1 mouse cellular context compared by ENCODE assay signal in the genomic region with DNA sequence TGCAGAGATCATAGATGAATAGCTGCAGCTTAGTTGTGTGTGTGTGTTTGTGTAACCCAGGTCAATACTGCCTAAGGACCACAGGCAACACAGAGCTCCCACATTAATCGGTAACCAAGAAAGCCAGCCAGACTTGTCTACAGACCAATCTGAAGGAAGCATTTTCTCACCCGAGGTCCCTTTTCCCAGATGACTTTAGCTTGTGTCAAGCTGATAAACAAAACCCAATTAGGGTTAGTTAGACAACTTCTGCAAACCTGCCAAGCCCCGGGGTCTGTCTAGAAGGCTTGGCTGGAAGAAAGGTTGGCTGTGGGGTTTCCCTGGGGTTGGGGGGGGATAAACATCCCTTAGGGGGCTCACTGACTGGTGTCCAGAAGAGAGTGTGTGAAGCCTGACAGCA.
TF ChIP-seq lines count a peak whose summit lies in the region.

No protein-coding gene starts in this region.

TF ChIP-seq in MEL, 35 proteins besides CTCF, POLR2A, EP300 and RAD21 (continued from another document):
- TF ChIP-seq POLR2AphosphoS5 (IDR thresholded peaks at IDR 0.05; ENCODE audit: borderline replicate concordance, low read depth, low read length) = no peak
- no peak for TF ChIP-seq MYB (IDR thresholded peaks at IDR 0.05; ENCODE audit: low read depth, low read length)
- TF ChIP-seq TBP (IDR thresholded peaks at IDR 0.05; ENCODE audit: low read depth, low read length) = peak; percentile 24; the same call in 1 of the 2 replicates
- no peak for TF ChIP-seq ZNF384 (IDR thresholded peaks at IDR 0.05; ENCODE audit: low read depth, low read length)
- TF ChIP-seq BHLHE40 (IDR thresholded peaks at IDR 0.05; ENCODE audit: borderline replicate concordance, low read depth, low read length) = no peak
- TF ChIP-seq ZMIZ1 (IDR thresholded peaks at IDR 0.05; ENCODE audit: low read depth, low read length) = no peak
- TF ChIP-seq USF1 (IDR thresholded peaks at IDR 0.05; ENCODE audit: low read depth, low read length) = no peak
- no peak for TF ChIP-seq GATA1 (IDR thresholded peaks at IDR 0.05; ENCODE audit: low read depth, low read length)
- TF ChIP-seq ETS1 (IDR thresholded peaks at IDR 0.05; ENCODE audit: low read depth, low read length) = 0 out of 2 replicates have a peak, but pooled peaks have one; percentile 25
- no peak for TF ChIP-seq NRF1 (IDR thresholded peaks at IDR 0.05; ENCODE audit: insufficient read depth, low read depth, low read length, poor library complexity, severe bottlenecking)
- TF ChIP-seq SIN3A (IDR thresholded peaks at IDR 0.05; ENCODE audit: low read length) = peak; percentile 37; the same call in 1 of the 2 replicates
- no peak for TF ChIP-seq MYC (IDR thresholded peaks at IDR 0.05; ENCODE audit: low read depth, low read length)
- TF ChIP-seq ZC3H11A (IDR thresholded peaks at IDR 0.05; ENCODE audit: low read depth, low read length) = no peak
- TF ChIP-seq MAZ (IDR thresholded peaks at IDR 0.05; ENCODE audit: low read depth, low read length) = no peak
- 0 out of 2 replicates have a peak, but pooled peaks have one; percentile 5 for TF ChIP-seq TCF12 (IDR thresholded peaks at IDR 0.05; ENCODE audit: low read depth, low read length)
- TF ChIP-seq MAX (IDR thresholded peaks at IDR 0.05; ENCODE audit: low read length) = 0 out of 2 replicates have a peak, but pooled peaks have one; percentile 19
- no peak for TF ChIP-seq CHD2 (IDR thresholded peaks at IDR 0.05; ENCODE audit: low read length)
- TF ChIP-seq POLR2AphosphoS2 (IDR thresholded peaks at IDR 0.05; ENCODE audit: low read length) = no peak
